Mouse (Mus musculus): ENCODE measurements around the gene Smc1b. TPM values are rescaled to one million over a fixed set of nuclear protein-coding genes. Genes with fewer than 3 reads are reported as not detected.

The Smc1b gene
- polyA plus RNA-seq, 1 experiment = 0.01 TPM

DNA sequence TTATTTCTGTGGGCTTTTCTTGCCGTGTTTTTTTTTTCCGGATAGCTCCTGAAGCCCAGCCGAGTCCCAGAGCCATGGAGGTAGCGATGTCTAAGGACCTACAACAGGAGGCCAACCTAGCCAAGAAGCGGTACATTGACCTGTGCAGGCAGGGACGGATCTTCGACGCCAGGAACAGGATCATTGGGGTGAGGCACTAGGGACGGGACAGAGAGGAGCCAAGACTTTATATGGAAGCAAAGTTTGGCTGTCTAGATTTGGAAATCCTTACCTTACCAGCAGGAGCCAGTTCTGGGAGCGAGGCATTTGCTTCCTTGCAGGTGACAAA is 393 bp upstream of the Smc1b start:
- no peak overlapping the region for H3ac ChIP-seq (ENCODE audit: control insufficient read depth, insufficient read length, low read depth)
- H3K36me3 ChIP-seq (ENCODE audit: control insufficient read depth, insufficient read depth) = no peaks in the 10 kb centered on the region
- TF ChIP-seq MYOG (IDR thresholded peaks at IDR 0.05; ENCODE audit: control insufficient read depth, extremely low read depth, insufficient read length) (no peak), USF1 (IDR thresholded peaks at IDR 0.05; ENCODE audit: low read depth) (no peak), CEBPB (IDR thresholded peaks at IDR 0.05; ENCODE audit: low read depth) (no peak), FOSL1 (IDR thresholded peaks at IDR 0.05; ENCODE audit: insufficient read depth, low read length, poor library complexity, severe bottlenecking) (no peak), CTCF (IDR thresholded peaks at IDR 0.05; ENCODE audit: control insufficient read depth, insufficient read depth, insufficient read length) (no peak), MYOD1 (IDR thresholded peaks at IDR 0.05; ENCODE audit: control insufficient read depth, insufficient read length, low read depth) (no peak), MAX (IDR thresholded peaks at IDR 0.05) (no peak)
- no peak overlapping the region for H3K4me3 ChIP-seq (ENCODE audit: insufficient read depth, poor library complexity, severe bottlenecking)
- H3K27me3 ChIP-seq (ENCODE audit: control insufficient read depth, insufficient read depth, insufficient read length) = peaks cover 45% of the 10 kb centered on the region
- H3K79me2 ChIP-seq (ENCODE audit: control insufficient read depth, insufficient read depth) = no peaks in the 10 kb centered on the region
- no peaks in the 10 kb centered on the region for H3K79me3 ChIP-seq (ENCODE audit: low read depth)

DNA sequence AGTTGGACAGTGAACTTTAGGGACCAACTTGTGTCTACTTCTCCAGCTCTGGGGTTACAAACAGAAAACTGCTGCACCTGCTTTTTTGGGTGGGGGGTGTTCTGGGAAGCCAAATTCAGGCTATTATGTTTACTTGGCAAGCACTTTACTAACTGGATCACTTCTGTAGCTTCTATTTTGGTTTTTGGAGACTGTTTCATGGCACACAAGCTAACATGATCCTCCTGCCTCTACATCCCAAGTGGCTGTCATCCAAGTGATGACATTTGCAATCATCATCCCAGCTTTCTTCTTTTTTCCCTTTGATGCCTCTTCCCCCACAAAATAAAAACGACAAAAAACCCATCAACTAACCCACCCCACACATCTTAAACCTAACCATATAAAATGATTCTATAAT is 46.1 kb downstream of the Smc1b start:
- Histone ChIP-seq H3K79me2 (ENCODE audit: control insufficient read depth, insufficient read depth) (no peaks in the 10 kb centered on the region), H3ac (ENCODE audit: control insufficient read depth, insufficient read length, low read depth) (no peak overlapping the region), H3K79me3 (ENCODE audit: low read depth) (no peaks in the 10 kb centered on the region), H3K27me3 (ENCODE audit: control insufficient read depth, insufficient read depth, insufficient read length) (no peaks in the 10 kb centered on the region), H3K4me3 (ENCODE audit: insufficient read depth, poor library complexity, severe bottlenecking) (no peak overlapping the region), H3K36me3 (ENCODE audit: control insufficient read depth, insufficient read depth) (no peaks in the 10 kb centered on the region)
- TF ChIP-seq CTCF (IDR thresholded peaks at IDR 0.05; ENCODE audit: control insufficient read depth, insufficient read depth, insufficient read length) = no peak
- no peak for TF ChIP-seq USF1 (IDR thresholded peaks at IDR 0.05; ENCODE audit: low read depth)
- no peak for TF ChIP-seq MYOG (IDR thresholded peaks at IDR 0.05; ENCODE audit: control insufficient read depth, extremely low read depth, insufficient read length)
- no peak for TF ChIP-seq MYOD1 (IDR thresholded peaks at IDR 0.05; ENCODE audit: control insufficient read depth, insufficient read length, low read depth)
- no peak for TF ChIP-seq CEBPB (IDR thresholded peaks at IDR 0.05; ENCODE audit: low read depth)

DNA sequence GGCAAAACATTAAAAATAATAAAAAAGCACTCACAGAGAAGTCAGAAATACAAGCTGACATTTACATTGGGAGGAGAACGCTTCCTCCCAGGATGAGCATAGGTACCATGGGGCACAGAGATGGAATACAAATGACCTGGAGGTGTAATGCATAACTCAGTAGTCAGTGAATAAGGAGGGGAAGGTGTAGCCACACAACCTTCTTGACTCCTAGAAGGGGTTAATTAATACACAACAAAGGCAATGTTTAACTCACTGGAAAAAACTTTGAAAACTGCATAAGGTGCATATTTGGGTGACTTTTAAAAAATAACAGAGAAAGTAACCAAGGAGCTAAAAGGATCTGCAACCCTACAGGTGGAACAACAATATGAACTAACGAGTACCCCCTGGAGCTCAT is 59.1 kb downstream of the Smc1b start:
- Histone ChIP-seq H3K4me3 (ENCODE audit: insufficient read depth, poor library complexity, severe bottlenecking) (no peak overlapping the region), H3K79me3 (ENCODE audit: low read depth) (no peaks in the 10 kb centered on the region), H3K27me3 (ENCODE audit: control insufficient read depth, insufficient read depth, insufficient read length) (no peaks in the 10 kb centered on the region), H3ac (ENCODE audit: control insufficient read depth, insufficient read length, low read depth) (no peak overlapping the region), H3K79me2 (ENCODE audit: control insufficient read depth, insufficient read depth) (no peaks in the 10 kb centered on the region), H3K36me3 (ENCODE audit: control insufficient read depth, insufficient read depth) (no peaks in the 10 kb centered on the region)
- TF ChIP-seq CTCF (IDR thresholded peaks at IDR 0.05; ENCODE audit: control insufficient read depth, insufficient read depth, insufficient read length) (no peak), MAX (IDR thresholded peaks at IDR 0.05) (no peak), CEBPB (IDR thresholded peaks at IDR 0.05; ENCODE audit: low read depth) (no peak), USF1 (IDR thresholded peaks at IDR 0.05; ENCODE audit: low read depth) (no peak), FOSL1 (IDR thresholded peaks at IDR 0.05; ENCODE audit: insufficient read depth, low read length, poor library complexity, severe bottlenecking) (no peak), MYOD1 (IDR thresholded peaks at IDR 0.05; ENCODE audit: control insufficient read depth, insufficient read length, low read depth) (no peak), MYOG (IDR thresholded peaks at IDR 0.05; ENCODE audit: control insufficient read depth, extremely low read depth, insufficient read length) (no peak)

DNA sequence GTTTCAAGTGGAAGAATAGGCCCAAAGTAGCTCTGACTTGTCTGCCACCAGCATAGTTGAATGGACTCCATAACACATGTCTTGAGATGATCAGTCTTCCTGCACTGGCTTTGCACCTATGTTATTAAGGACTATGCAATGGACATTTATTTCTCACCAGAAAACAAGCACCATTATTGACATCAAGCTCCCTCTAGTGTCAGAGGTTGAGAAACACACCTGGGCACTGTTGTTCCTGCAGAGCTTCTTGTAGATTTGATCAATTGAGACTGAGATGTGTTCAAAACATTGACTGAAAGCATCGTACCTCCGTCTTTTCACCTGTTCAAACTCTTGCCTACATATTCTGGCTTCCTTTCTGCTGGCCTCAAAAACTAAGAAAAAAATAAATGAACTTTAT is 61.2 kb downstream of the Smc1b start:
- no peaks in the 10 kb centered on the region for H3K79me2 ChIP-seq (ENCODE audit: control insufficient read depth, insufficient read depth)
- H3K27me3 ChIP-seq (ENCODE audit: control insufficient read depth, insufficient read depth, insufficient read length) = no peaks in the 10 kb centered on the region
- H3K4me3 ChIP-seq (ENCODE audit: insufficient read depth, poor library complexity, severe bottlenecking) = no peak overlapping the region
- peaks cover 5% of the 10 kb centered on the region for H3K36me3 ChIP-seq (ENCODE audit: control insufficient read depth, insufficient read depth)
- H3K79me3 ChIP-seq (ENCODE audit: low read depth) = no peaks in the 10 kb centered on the region
- no peak overlapping the region for H3ac ChIP-seq (ENCODE audit: control insufficient read depth, insufficient read length, low read depth)
- peak; percentile 52 for TF ChIP-seq CTCF (IDR thresholded peaks at IDR 0.05; ENCODE audit: control insufficient read depth, insufficient read depth, insufficient read length)
- TF ChIP-seq MYOD1 (IDR thresholded peaks at IDR 0.05; ENCODE audit: control insufficient read depth, insufficient read length, low read depth) = no peak
- TF ChIP-seq CEBPB (IDR thresholded peaks at IDR 0.05; ENCODE audit: low read depth) = peak; percentile 0

GRCm38 (mm10) chr15:85063421-85063820 is 68.3 kb downstream of the Smc1b start:
- Histone ChIP-seq H3ac (ENCODE audit: control insufficient read depth, insufficient read length, low read depth) (no peak overlapping the region), H3K27me3 (ENCODE audit: control insufficient read depth, insufficient read depth, insufficient read length) (no peaks in the 10 kb centered on the region), H3K36me3 (ENCODE audit: control insufficient read depth, insufficient read depth) (peaks cover 62% of the 10 kb centered on the region), H3K4me3 (ENCODE audit: insufficient read depth, poor library complexity, severe bottlenecking) (no peak overlapping the region), H3K79me2 (ENCODE audit: control insufficient read depth, insufficient read depth) (no peaks in the 10 kb centered on the region), H3K79me3 (ENCODE audit: low read depth) (no peaks in the 10 kb centered on the region)
- TF ChIP-seq CEBPB (IDR thresholded peaks at IDR 0.05; ENCODE audit: low read depth) (no peak), MAX (IDR thresholded peaks at IDR 0.05) (no peak), CTCF (IDR thresholded peaks at IDR 0.05; ENCODE audit: control insufficient read depth, insufficient read depth, insufficient read length) (no peak), USF1 (IDR thresholded peaks at IDR 0.05; ENCODE audit: low read depth) (no peak), FOSL1 (IDR thresholded peaks at IDR 0.05; ENCODE audit: insufficient read depth, low read length, poor library complexity, severe bottlenecking) (no peak)

GRCm38 (mm10) chr15:85055186-85055585 is 76.6 kb downstream of the Smc1b start:
- peaks cover 80% of the 10 kb centered on the region for H3K36me3 ChIP-seq (ENCODE audit: control insufficient read depth, insufficient read depth)
- no peak overlapping the region for H3K4me3 ChIP-seq (ENCODE audit: insufficient read depth, poor library complexity, severe bottlenecking)
- no peaks in the 10 kb centered on the region for H3K79me2 ChIP-seq (ENCODE audit: control insufficient read depth, insufficient read depth)
- TF ChIP-seq USF1 (IDR thresholded peaks at IDR 0.05; ENCODE audit: low read depth) = no peak
- no peak for TF ChIP-seq CEBPB (IDR thresholded peaks at IDR 0.05; ENCODE audit: low read depth)
- TF ChIP-seq MYOD1 (IDR thresholded peaks at IDR 0.05; ENCODE audit: control insufficient read depth, insufficient read length, low read depth) = no peak
- no peak for TF ChIP-seq MAX (IDR thresholded peaks at IDR 0.05)
- TF ChIP-seq FOSL1 (IDR thresholded peaks at IDR 0.05; ENCODE audit: insufficient read depth, low read length, poor library complexity, severe bottlenecking) = no peak
- TF ChIP-seq MYOG (IDR thresholded peaks at IDR 0.05; ENCODE audit: control insufficient read depth, extremely low read depth, insufficient read length) = no peak
- no peak for TF ChIP-seq CTCF (IDR thresholded peaks at IDR 0.05; ENCODE audit: control insufficient read depth, insufficient read depth, insufficient read length)
- H3ac ChIP-seq (ENCODE audit: control insufficient read depth, insufficient read length, low read depth) = no peak overlapping the region
- H3K27me3 ChIP-seq (ENCODE audit: control insufficient read depth, insufficient read depth, insufficient read length) = no peaks in the 10 kb centered on the region
- no peaks in the 10 kb centered on the region for H3K79me3 ChIP-seq (ENCODE audit: low read depth)

Data from C2C12 (cell line).